In genomic region chr1:182089600-182090297, GRCm38 (mm10) we compare ENCODE assay signal across 10 mouse cellular contexts. TPM values are rescaled to one million over a fixed set of nuclear protein-coding genes. Genes with fewer than 3 reads are reported as not detected.
DNase-seq lines count a peak whose midpoint lies in the region; ATAC-seq and TF ChIP-seq lines count a peak whose summit lies in the region.
"Had no signal": no experiment of that assay in that cellular context is flagged by ENCODE, and none has a peak within 500 bp of the region (broad histone marks: within the 10 kb centered on the region; RNA-seq: fewer than 3 reads in every experiment).

No protein-coding gene starts in this region.

- DNase-seq in heart, adult 2 months: peak in 1 of 2 experiments; percentile 46
- no peak for DNase-seq in heart, postnatal 25 days (ENCODE audit: low spot score)
- DNase-seq in midbrain, embryonic 11.5 days (ENCODE audit: low spot score, missing footprints): no peak
- no peak for DNase-seq in thymus, postnatal 25 days
- DNase-seq in thymus, adult 2 months: no peak
- DNase-seq: thymus, postnatal 14 days had no signal

- WGBS in heart, adult 2 months: 31% methylated on average over 15 of the region's 15 CpGs
- 21% methylated on average over 15 of the region's 15 CpGs for WGBS in heart, embryonic 15.5 days
- 43% methylated on average over 15 of the region's 15 CpGs for WGBS in midbrain, embryonic 11.5 days
- WGBS in thymus, adult 2 months: 92% methylated on average over 15 of the region's 15 CpGs

- no peaks in the 10 kb centered on the region for H3K9me3 ChIP-seq in ES-Bruce4 (replicated peaks; ENCODE audit: control insufficient read depth, insufficient read depth, low read length, poor library complexity, severe bottlenecking)
- H3K9me3 ChIP-seq in heart, embryonic 15.5 days (replicated peaks): no peaks in the 10 kb centered on the region
- H3K9me3 ChIP-seq in midbrain, embryonic 11.5 days (ENCODE audit: control insufficient read depth, low read length): no peaks in the 10 kb centered on the region
- H3K9me3 ChIP-seq: G1E had no signal

- TF ChIP-seq EP300 in heart, adult 2 months (IDR thresholded peaks at IDR 0.05; ENCODE audit: insufficient read depth, low read depth, low read length): no peak
- no peak for TF ChIP-seq EP300 in ES-Bruce4 (IDR thresholded peaks at IDR 0.05; ENCODE audit: insufficient read depth, low read depth, low read length)

- peak overlapping the region; percentile 75 for H3K27ac ChIP-seq in heart, adult 2 months
- peak overlapping the region; percentile 48 for H3K27ac ChIP-seq in ES-Bruce4 (ENCODE audit: insufficient read depth, low read length)
- H3K27ac ChIP-seq in heart, embryonic 15.5 days: peak overlapping the region; percentile 82
- peak overlapping the region; percentile 44; the same call in 1 of the 2 replicates for H3K27ac ChIP-seq in midbrain, embryonic 11.5 days (ENCODE audit: low read depth, low read length)
- no peak overlapping the region for H3K27ac ChIP-seq in thymus, adult 2 months (ENCODE audit: control insufficient read depth, insufficient read depth, low read length)

- H3K36me3 ChIP-seq in heart, adult 2 months (ENCODE audit: control insufficient read depth, insufficient read depth, low read length): no peaks in the 10 kb centered on the region
- H3K36me3 ChIP-seq in ES-Bruce4 (ENCODE audit: control insufficient read depth, insufficient read depth, low read length, poor library complexity, severe bottlenecking): no peaks in the 10 kb centered on the region
- no peaks in the 10 kb centered on the region for H3K36me3 ChIP-seq in heart, embryonic 15.5 days
- H3K36me3 ChIP-seq in midbrain, embryonic 11.5 days (ENCODE audit: control insufficient read depth, insufficient read depth, low read length): no peaks in the 10 kb centered on the region
- no peaks in the 10 kb centered on the region for H3K36me3 ChIP-seq in thymus, adult 2 months (ENCODE audit: control insufficient read depth, insufficient read depth, low read length)
- H3K36me3 ChIP-seq: G1E had no signal

- H3K4me1 ChIP-seq in heart, adult 2 months (ENCODE audit: control insufficient read depth, insufficient read depth, low read length): peaks cover 22% of the 10 kb centered on the region
- H3K4me1 ChIP-seq in ES-Bruce4 (ENCODE audit: control insufficient read depth, insufficient read depth, low read length): peaks cover 11% of the 10 kb centered on the region
- peaks cover 56% of the 10 kb centered on the region for H3K4me1 ChIP-seq in heart, embryonic 15.5 days (replicated peaks)
- H3K4me1 ChIP-seq in midbrain, embryonic 11.5 days (ENCODE audit: control insufficient read depth, insufficient read depth, low read length): peaks cover 14% of the 10 kb centered on the region
- no peaks in the 10 kb centered on the region for H3K4me1 ChIP-seq in thymus, adult 2 months (replicated peaks; ENCODE audit: control insufficient read depth, insufficient read depth, low read length)

- no peaks in the 10 kb centered on the region for H3K79me2 ChIP-seq in heart, adult 2 months (replicated peaks; ENCODE audit: control insufficient read depth, insufficient read depth, low read length)

- intact Hi-C loops in heart, adult 2 months (cut with DNase I): loop anchor here (5.0 kb wide), 1 partner anchor 67 kb away; no protein-coding TSS in a partner anchor
- intact Hi-C loops in heart, postnatal 25 days (cut with DNase I): loop anchor here (2.0 to 5.0 kb wide), 2 partner anchors 19 to 67 kb away; no protein-coding TSS in a partner anchor

- ATAC-seq in heart, embryonic 15.5 days (replicated peaks; ENCODE audit: insufficient number of reproducible peaks, insufficient read depth, low FRiP score, low read depth): no peak
- ATAC-seq in midbrain, embryonic 11.5 days (ENCODE audit: low FRiP score): no peak
- ATAC-seq in erythroid progenitor cell, adult 5-6 weeks (replicated peaks; ENCODE audit: low FRiP score, poor library complexity, severe bottlenecking): no peak

- H3K4me3 ChIP-seq in heart, adult 2 months: no peak overlapping the region
- H3K4me3 ChIP-seq in ES-Bruce4 (ENCODE audit: low read depth, low read length): no peak overlapping the region
- no peak overlapping the region for H3K4me3 ChIP-seq in heart, embryonic 15.5 days
- no peak overlapping the region for H3K4me3 ChIP-seq in midbrain, embryonic 11.5 days (ENCODE audit: low read depth, low read length)
- no peak overlapping the region for H3K4me3 ChIP-seq in thymus, adult 2 months (ENCODE audit: control insufficient read depth, insufficient read depth, low read length)

- TF ChIP-seq CTCF in heart, adult 2 months (IDR thresholded peaks at IDR 0.05): no peak
- no peak for TF ChIP-seq CTCF in ES-Bruce4 (IDR thresholded peaks at IDR 0.05; ENCODE audit: low read depth, low read length)
- no peak for TF ChIP-seq CTCF in thymus, adult 2 months (IDR thresholded peaks at IDR 0.05; ENCODE audit: borderline replicate concordance, control insufficient read depth, extremely low read depth, insufficient read depth, low read length, poor library complexity)

- 0 out of 2 replicates have a peak overlapping the region, but pooled peaks have one; percentile 1 for H3K9ac ChIP-seq in heart, adult 2 months (ENCODE audit: low read depth, low read length)
- H3K9ac ChIP-seq in ES-Bruce4 (ENCODE audit: low read depth, poor library complexity, severe bottlenecking): no peak overlapping the region; the same call in 1 of the 2 replicates
- H3K9ac ChIP-seq in heart, embryonic 15.5 days: no peak overlapping the region
- H3K9ac ChIP-seq in midbrain, embryonic 11.5 days (ENCODE audit: low read length): peak overlapping the region; percentile 24; the same call in 1 of the 2 replicates

- no peak for TF ChIP-seq POLR2A in heart, adult 2 months (IDR thresholded peaks at IDR 0.05; ENCODE audit: insufficient read depth, low read depth, low read length)
- TF ChIP-seq POLR2A in ES-Bruce4 (IDR thresholded peaks at IDR 0.05; ENCODE audit: insufficient read depth, low read length): no peak
- TF ChIP-seq POLR2A in thymus, adult 2 months (IDR thresholded peaks at IDR 0.05; ENCODE audit: control insufficient read depth, extremely low read depth, insufficient read depth, low read length, poor library complexity): no peak

- no peaks in the 10 kb centered on the region for H3K27me3 ChIP-seq in heart, adult 2 months (ENCODE audit: control insufficient read depth, insufficient read depth, low read length)
- H3K27me3 ChIP-seq in ES-Bruce4 (ENCODE audit: control insufficient read depth, insufficient read depth, low read length, poor library complexity, severe bottlenecking): no peaks in the 10 kb centered on the region
- no peaks in the 10 kb centered on the region for H3K27me3 ChIP-seq in heart, embryonic 15.5 days
- no peaks in the 10 kb centered on the region for H3K27me3 ChIP-seq in midbrain, embryonic 11.5 days (ENCODE audit: control insufficient read depth, insufficient read depth, low read length)
- H3K27me3 ChIP-seq in thymus, adult 2 months (ENCODE audit: control insufficient read depth, insufficient read depth, low read length): no peaks in the 10 kb centered on the region

- no peak overlapping the region for H3K4me2 ChIP-seq in heart, embryonic 15.5 days
- no peak overlapping the region for H3K4me2 ChIP-seq in midbrain, embryonic 11.5 days

RNA-seq across cellular contexts. Expression of gene Srp9, which starts 34.8 kb away (rescaled TPM):
- 10 to 100 TPM; 40.5 to 47.6 TPM for total RNA-seq in heart, adult 2 months (2021)
- 29.4 and 39.0 TPM in 2 replicates for polyA plus RNA-seq in heart, adult 2 months (2012; rRNA removed)
- 10 to 100 TPM; 39.8 to 42.7 TPM for total RNA-seq in heart, postnatal 25 days (2021)
- polyA plus RNA-seq in ES-Bruce4 (2011; ENCODE audit: insufficient read depth, insufficient read length, low read depth, missing spikeins): 87.8 and 89.0 TPM in 2 replicates
- polyA plus RNA-seq in heart, embryonic 15.5 days (2015; fragmentation: Nextera tagmentation; extraction: Ambion mirVana): 88.4 and 109 TPM in 2 replicates
- 158 and 189 TPM in 2 replicates for polyA plus RNA-seq in midbrain, embryonic 11.5 days (2014; fragmentation: Nextera tagmentation; extraction: Ambion mirVana)
- 54.5 and 62.7 TPM in 2 replicates for total RNA-seq in erythroid progenitor cell, adult 5-6 weeks (2015; ENCODE audit: low replicate concordance)
- 24.2 and 58.1 TPM in 2 replicates for total RNA-seq in erythroid progenitor cell, adult 5-6 weeks (2017; ENCODE audit: low replicate concordance)
- 44.6 and 53.6 TPM in 2 replicates for polyA plus RNA-seq in thymus, adult 2 months (2012; rRNA removed)

Comparison
In these comparisons a context has a peak if more than half of its experiments do, and no peak if none do; other contexts are left out.
1. H3K9ac ChIP-seq: peak in heart, adult 2 months (single experiment) and midbrain, embryonic 11.5 days (single experiment); none in ES-Bruce4 (single experiment) and heart, embryonic 15.5 days (single experiment).